Mouse (Mus musculus): ENCODE data around the gene Pkhd1.
"Not testable (repeated sequence)": the region's sequence is repeated elsewhere in the genome, so short reads cannot be mapped to it uniquely, and the experiment has no call there.

Gene Pkhd1

GRCm38 (mm10) chr1:20301631-20302030, 316.2 kb downstream of the Pkhd1 start:
- DNase-seq (ENCODE audit: low spot score): no peak

- no peak for DNase-seq (ENCODE audit: low spot score)
Measured at GRCm38 (mm10) chr1:20288696-20289095, 329.2 kb downstream of the Pkhd1 start.

- DNase-seq (ENCODE audit: low spot score): no peak
Measured at GRCm38 (mm10) chr1:20260403-20260802, 357.5 kb downstream of the Pkhd1 start.

- DNase-seq (ENCODE audit: low spot score): no peak
Measured at GRCm38 (mm10) chr1:20248169-20248568, 369.7 kb downstream of the Pkhd1 start.

GRCm38 (mm10) chr1:20216681-20217080, 401.2 kb downstream of the Pkhd1 start:
- no peak for DNase-seq (ENCODE audit: low spot score)

GRCm38 (mm10) chr1:20190444-20190843, 427.4 kb downstream of the Pkhd1 start:
- no peak for DNase-seq (ENCODE audit: low spot score)

- DNase-seq (ENCODE audit: low spot score): no peak
Measured at GRCm38 (mm10) chr1:20180157-20180556, 437.7 kb downstream of the Pkhd1 start.

GRCm38 (mm10) chr1:20171199-20171598, 446.7 kb downstream of the Pkhd1 start:
- DNase-seq (ENCODE audit: low spot score): no peak

- not testable (repeated sequence) for DNase-seq (ENCODE audit: low spot score)
Measured at GRCm38 (mm10) chr1:20150627-20151026, 467.2 kb downstream of the Pkhd1 start.

- no peak for DNase-seq (ENCODE audit: low spot score)
Measured at GRCm38 (mm10) chr1:20150016-20150415, 467.8 kb downstream of the Pkhd1 start.

- DNase-seq (ENCODE audit: low spot score): no peak
Measured at GRCm38 (mm10) chr1:20136205-20136604, 481.7 kb downstream of the Pkhd1 start.

GRCm38 (mm10) chr1:20135065-20135618, 482.7 kb downstream of the Pkhd1 start:
- no peak for DNase-seq (ENCODE audit: low spot score)

GRCm38 (mm10) chr1:20133636-20134035, 484.2 kb downstream of the Pkhd1 start:
- no peak for DNase-seq (ENCODE audit: low spot score)

- no peak for DNase-seq (ENCODE audit: low spot score)
Measured at GRCm38 (mm10) chr1:20131786-20132596, 485.9 kb downstream of the Pkhd1 start.

- DNase-seq (ENCODE audit: low spot score): no peak
Measured at GRCm38 (mm10) chr1:20117331-20117730, 500.5 kb downstream of the Pkhd1 start.

- DNase-seq (ENCODE audit: low spot score): no peak
Measured at GRCm38 (mm10) chr1:20069733-20070132, 548.1 kb downstream of the Pkhd1 start.

GRCm38 (mm10) chr1:20058245-20058644, 559.6 kb downstream of the Pkhd1 start:
- no peak for DNase-seq (ENCODE audit: low spot score)

- no peak for DNase-seq (ENCODE audit: low spot score)
Measured at GRCm38 (mm10) chr1:20039389-20039788, 578.5 kb downstream of the Pkhd1 start.

GRCm38 (mm10) chr1:20035277-20035676, 582.6 kb downstream of the Pkhd1 start:
- DNase-seq (ENCODE audit: low spot score): no peak

- DNase-seq (ENCODE audit: low spot score): no peak
Measured at GRCm38 (mm10) chr1:20018198-20018925, 599.5 kb downstream of the Pkhd1 start.

- DNase-seq (ENCODE audit: low spot score): no peak
Measured at GRCm38 (mm10) chr1:20017619-20018018, 600.2 kb downstream of the Pkhd1 start.
